Mouse (Mus musculus): ENCODE data around the gene Tmem267.
"Not testable (repeated sequence)": the region's sequence is repeated elsewhere in the genome, so short reads cannot be mapped to it uniquely, and the experiment has no call there.

DNA sequence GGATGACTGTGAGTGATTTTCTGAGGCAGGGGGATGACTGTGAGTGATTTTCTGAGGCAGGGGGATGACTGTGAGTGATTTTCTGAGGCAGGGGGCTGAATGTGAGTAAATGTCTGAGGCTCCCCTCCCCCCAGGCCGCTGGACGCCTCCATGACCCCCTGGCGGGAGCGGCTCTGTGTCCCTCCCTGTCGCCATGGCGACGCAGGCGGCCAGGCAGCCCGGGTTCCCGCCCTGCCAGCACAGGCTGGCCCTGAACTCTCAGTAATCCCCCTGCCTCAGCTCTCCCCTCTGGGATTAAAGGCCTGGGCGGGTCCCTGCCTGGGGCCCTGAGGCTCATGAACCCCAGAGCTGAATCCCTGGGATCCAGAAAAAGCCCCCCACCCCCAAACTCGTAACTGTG is 111.2 kb downstream of the Tmem267 start:
- TF ChIP-seq HCFC1 (IDR thresholded peaks at IDR 0.05; ENCODE audit: borderline replicate concordance, insufficient read depth, low read length); CHD2 (IDR thresholded peaks at IDR 0.05; ENCODE audit: low read depth, low read length); ZNF384 (IDR thresholded peaks at IDR 0.05; ENCODE audit: low read depth, low read length); MAFK (IDR thresholded peaks at IDR 0.05; ENCODE audit: insufficient read depth, low read depth, low read length): not testable (repeated sequence)

All from ES-E14 (cell line).